Mouse (Mus musculus) embryonic facial prominence, embryonic 10.5 days (tissue): ENCODE measurements around the gene Tnnc1. TPM values are rescaled to one million over a fixed set of nuclear protein-coding genes. Genes with fewer than 3 reads are reported as not detected.

ENCODE experiments used
- DNase-seq: peaks from one replicate; pipeline ENCODE4 v3.0.0-alpha.2; 2017; ENCODE audit warnings: low spot score
- H3K27ac ChIP-seq: fragments of 300-500 bp; sonication (generic); replicated peaks from 2 replicates; pipeline ENCODE4 v1.5.1; 2016; ENCODE audit warnings: mild to moderate bottlenecking
- H3K27me3 ChIP-seq: fragments of 300-500 bp; sonication (generic); replicated peaks from 2 replicates; pipeline ENCODE4 v1.6.1; 2016; ENCODE audit warnings: low read depth, mild to moderate bottlenecking; ENCODE audit not compliant: poor library complexity, severe bottlenecking
- H3K36me3 ChIP-seq: fragments of 300-500 bp; sonication (generic); replicated peaks from 2 replicates; pipeline ENCODE4 v1.6.1; 2016; ENCODE audit warnings: mild to moderate bottlenecking, moderate library complexity
- H3K4me1 ChIP-seq: fragments of 300-500 bp; sonication (generic); 2 replicates; pipeline ENCODE4 v1.6.1; 2016
- H3K4me3 ChIP-seq: fragments of 300-500 bp; sonication (generic); 2 replicates; pipeline ENCODE4 v1.5.1; 2016; ENCODE audit warnings: mild to moderate bottlenecking, moderate library complexity
- H3K9me3 ChIP-seq: fragments of 300-500 bp; sonication (generic); 2 replicates; pipeline ENCODE4 v1.6.1; 2016; ENCODE audit warnings: mild to moderate bottlenecking
- WGBS: fragments of 180-500 bp; shearing (Covaris S2); methylation state at CpG from one replicate; pipeline ENCODE4 v1.1.7; 2016; 5-methylcytosine and 5-hydroxymethylcytosine counted together
- polyA plus RNA-seq: library from polyadenylated mRNA; unstranded; fragments of >200 nt; fragmentation: Nextera tagmentation; extraction: Ambion mirVana; gene quantifications from 2 replicates; pipeline ENCODE4 v1.2.1, GENCODE M21; 2016

Tnnc1 gene
- polyA plus RNA-seq, 1 experiment from 2014 or later = 3.0 TPM

- WGBS = 22% methylated on average over 38 of the region's 38 CpGs
- H3K4me3 ChIP-seq = peak overlapping the region; percentile 88
- H3K9me3 ChIP-seq = no peaks in the 10 kb centered on the region
- H3K27ac ChIP-seq = peak overlapping the region; percentile 97
- no peak for DNase-seq
- H3K4me1 ChIP-seq = peaks cover 26% of the 10 kb centered on the region
- peaks cover 30% of the 10 kb centered on the region for H3K36me3 ChIP-seq
- H3K27me3 ChIP-seq = no peaks in the 10 kb centered on the region
Observed at GRCm38 (mm10) chr14:31250222-31251083, 42.3 kb downstream of the Tnnc1 start.

GRCm38 (mm10) chr14:31251084-31251604, 43.0 kb downstream of the Tnnc1 start, which contains the start of the genes Phf7 and Bap1:
Phf7 (minus strand) TSS chr14:31251317.
Bap1 (plus strand) TSS chr14:31251450.
- Histone ChIP-seq H3K36me3 (peaks cover 37% of the 10 kb centered on the region), H3K27me3 (no peaks in the 10 kb centered on the region), H3K4me3 (peak within 1 kb of the TSS; percentile 88), H3K9me3 (no peaks in the 10 kb centered on the region), H3K4me1 (peaks cover 26% of the 10 kb centered on the region), H3K27ac (peak within 1 kb of the TSS; percentile 97)
- peak; percentile 98 for DNase-seq
- under 1% methylated on average over 75 of the region's 75 CpGs for WGBS

- WGBS = 2% methylated on average over 18 of the region's 18 CpGs
- no peak for DNase-seq
- peak overlapping the region; percentile 97 for H3K27ac ChIP-seq
Observed at GRCm38 (mm10) chr14:31251626-31252025, 43.5 kb downstream of the Tnnc1 start.

GRCm38 (mm10) chr14:31252091-31252490, 44.0 kb downstream of the Tnnc1 start:
- Histone ChIP-seq H3K9me3 (no peaks in the 10 kb centered on the region), H3K27ac (peak overlapping the region; percentile 97), H3K4me1 (peaks cover 26% of the 10 kb centered on the region), H3K36me3 (peaks cover 47% of the 10 kb centered on the region), H3K4me3 (peak overlapping the region; percentile 88), H3K27me3 (no peaks in the 10 kb centered on the region)
- DNase-seq = no peak
- WGBS = 88% methylated on average over 5 of the region's 5 CpGs

More at GRCm38 (mm10) chr14:31251626-31252025, 43.5 kb downstream of the Tnnc1 start:
- Histone ChIP-seq H3K36me3 (peaks cover 42% of the 10 kb centered on the region), H3K27me3 (no peaks in the 10 kb centered on the region), H3K4me3 (peak overlapping the region; percentile 88), H3K9me3 (no peaks in the 10 kb centered on the region), H3K4me1 (peaks cover 26% of the 10 kb centered on the region)

GRCm38 (mm10) chr14:31258476-31259050, 50.5 kb downstream of the Tnnc1 start:
- Histone ChIP-seq H3K4me3 (no peak overlapping the region), H3K36me3 (peaks cover 100% of the 10 kb centered on the region), H3K27me3 (no peaks in the 10 kb centered on the region), H3K27ac (no peak overlapping the region), H3K4me1 (no peaks in the 10 kb centered on the region), H3K9me3 (no peaks in the 10 kb centered on the region)
- DNase-seq = no peak
- WGBS = 94% methylated on average over 14 of the region's 14 CpGs

- H3K4me3 ChIP-seq = no peak overlapping the region
- no peaks in the 10 kb centered on the region for H3K9me3 ChIP-seq
- H3K27me3 ChIP-seq = no peaks in the 10 kb centered on the region
- H3K36me3 ChIP-seq = peaks cover 86% of the 10 kb centered on the region
- DNase-seq = no peak
- no peak overlapping the region for H3K27ac ChIP-seq
- H3K4me1 ChIP-seq = no peaks in the 10 kb centered on the region
- 98% methylated on average over 4 of the region's 4 CpGs for WGBS
Observed at GRCm38 (mm10) chr14:31260374-31260773, 52.3 kb downstream of the Tnnc1 start.

GRCm38 (mm10) chr14:31260932-31261331, 52.8 kb downstream of the Tnnc1 start:
- Histone ChIP-seq H3K4me3 (no peak overlapping the region), H3K36me3 (peaks cover 81% of the 10 kb centered on the region)

More at GRCm38 (mm10) chr14:31260932-31261331, 52.8 kb downstream of the Tnnc1 start:
- H3K4me1 ChIP-seq = no peaks in the 10 kb centered on the region
- H3K27ac ChIP-seq = no peak overlapping the region
- H3K9me3 ChIP-seq = no peaks in the 10 kb centered on the region
- H3K27me3 ChIP-seq = no peaks in the 10 kb centered on the region
- WGBS = 90% methylated on average over 9 of the region's 9 CpGs
- no peak for DNase-seq

Other genes starting within 250 kb of the Tnnc1 start
- 37.0 and 40.2 TPM in 2 replicates for gene Glt8d1, start 206.9 kb upstream of the Tnnc1 start, polyA plus RNA-seq
- 255 and 262 TPM in 2 replicates for gene Spcs1, start 206.6 kb upstream of the Tnnc1 start, polyA plus RNA-seq
- 153 and 163 TPM in 2 replicates for gene Pbrm1, start 189.2 kb upstream of the Tnnc1 start, polyA plus RNA-seq
- gene Gnl3, start 189.2 kb upstream of the Tnnc1 start, polyA plus RNA-seq = 149 and 151 TPM in 2 replicates
- 62.3 and 63.3 TPM in 2 replicates for gene Smim4, start 79.4 kb upstream of the Tnnc1 start, polyA plus RNA-seq
- 589 and 605 TPM in 2 replicates for gene Nt5dc2, start 77.3 kb upstream of the Tnnc1 start, polyA plus RNA-seq
- gene Stab1, start 39.7 kb upstream of the Tnnc1 start, polyA plus RNA-seq = 21.0 and 22.3 TPM in 2 replicates
- gene Nisch, start 8.6 kb downstream of the Tnnc1 start, polyA plus RNA-seq = 476 and 493 TPM in 2 replicates
- gene Sema3g, start 9.5 kb downstream of the Tnnc1 start, polyA plus RNA-seq = 0.76 and 0.79 TPM in 2 replicates
- gene Phf7, start 43.0 kb downstream of the Tnnc1 start, polyA plus RNA-seq = 12.0 and 12.8 TPM in 2 replicates
- 139 and 144 TPM in 2 replicates for gene Bap1, start 43.1 kb downstream of the Tnnc1 start, polyA plus RNA-seq
- gene Dnah1, start 115.6 kb downstream of the Tnnc1 start, polyA plus RNA-seq = 4.7 and 5.0 TPM in 2 replicates
- gene Capn7, start 128.3 kb downstream of the Tnnc1 start, polyA plus RNA-seq = 28.3 TPM in 2 replicates
- 26.3 and 30.2 TPM in 2 replicates for gene Sh3bp5, start 227.8 kb downstream of the Tnnc1 start, polyA plus RNA-seq